Mouse (Mus musculus) urinary bladder, adult 18-20 months (tissue): Measurements from ENCODE around the gene Zbtb41.

Experiments used
- DNase-seq, 2 experiments: peaks; one replicate each; pipeline ENCODE4 v3.0.0; 2022; ENCODE audit warnings: low spot score in 2 of 2, mixed read lengths in 2 of 2

The Zbtb41 gene

DNA sequence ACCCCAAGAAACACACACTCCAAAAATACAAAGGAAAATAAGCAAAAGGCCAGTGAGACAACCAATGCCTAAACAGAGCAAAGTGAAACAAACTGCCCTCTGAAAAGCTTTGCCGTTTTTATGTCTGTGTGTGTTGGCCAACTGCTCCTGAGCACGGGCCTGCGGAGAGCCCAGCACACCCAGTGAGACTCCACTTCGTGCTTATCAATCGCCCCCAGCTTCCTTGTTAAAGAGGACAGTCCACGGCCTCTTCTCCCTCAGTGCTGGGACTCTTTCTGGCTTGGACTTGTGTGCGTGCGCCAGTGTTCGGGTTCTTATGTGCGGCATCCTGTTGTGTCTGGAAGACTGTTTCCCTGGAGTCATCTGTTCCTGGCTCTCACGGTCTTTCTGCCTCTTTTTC is 43.8 kb downstream of the Zbtb41 start:
- no peak for DNase-seq

DNA sequence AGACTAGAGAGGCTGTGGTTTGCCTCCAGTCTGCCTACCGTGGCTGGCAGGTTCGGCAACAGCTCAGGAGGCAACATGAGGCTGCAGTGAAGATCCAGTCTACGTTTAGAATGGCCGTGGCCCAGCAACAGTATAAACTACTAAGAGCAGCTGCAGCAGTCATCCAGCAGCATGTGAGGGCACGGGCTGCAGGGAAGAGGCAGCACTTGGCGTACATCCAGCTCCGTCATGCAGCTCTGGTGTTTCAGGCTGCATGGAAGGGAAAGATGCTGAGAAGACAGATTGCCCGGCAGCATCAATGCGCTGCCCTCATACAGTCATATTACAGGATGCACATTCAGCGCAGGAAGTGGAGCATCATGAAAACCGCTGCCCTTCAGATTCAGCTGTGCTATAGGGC is 56.8 kb downstream of the Zbtb41 start:
- no peak for DNase-seq

DNA sequence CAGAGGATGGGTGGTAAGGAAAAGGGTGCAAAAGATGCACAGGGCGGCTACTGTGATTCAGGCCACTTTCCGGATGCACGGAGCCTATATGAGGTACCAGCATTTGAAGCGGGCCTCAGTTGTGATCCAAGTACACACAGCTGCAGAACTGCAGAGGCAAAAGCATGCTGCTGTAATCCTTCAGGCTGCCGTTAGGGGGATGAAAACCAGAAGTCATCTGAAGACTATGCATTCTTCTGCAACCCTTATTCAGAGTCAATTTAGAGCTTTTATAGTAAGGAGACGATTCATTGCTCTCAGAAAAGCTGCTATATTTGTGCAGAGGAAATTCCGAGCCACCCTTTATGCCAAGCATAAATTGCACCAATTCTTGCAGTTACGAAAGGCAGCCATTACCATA is 58.2 kb downstream of the Zbtb41 start:
- no peak for DNase-seq

DNA sequence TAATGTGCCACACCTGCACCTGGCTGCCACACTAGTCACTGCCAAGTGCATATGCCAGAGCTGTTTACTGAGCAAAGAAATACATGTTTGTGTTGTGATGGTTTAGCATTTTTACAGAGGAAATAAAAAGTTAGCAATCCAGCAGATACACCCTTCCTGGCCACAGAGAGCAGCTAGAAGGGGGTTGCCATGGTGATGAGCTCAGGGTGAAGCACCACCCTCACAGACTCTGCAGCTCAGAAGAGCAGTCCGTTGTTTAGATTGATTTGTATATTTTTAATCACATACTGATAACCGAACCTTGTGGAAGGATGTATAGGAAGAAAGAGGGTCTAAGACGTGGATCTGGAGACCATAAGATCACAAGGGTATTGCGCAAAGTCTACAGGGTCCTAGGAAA is 59.1 kb downstream of the Zbtb41 start:
- no peak for DNase-seq

DNA sequence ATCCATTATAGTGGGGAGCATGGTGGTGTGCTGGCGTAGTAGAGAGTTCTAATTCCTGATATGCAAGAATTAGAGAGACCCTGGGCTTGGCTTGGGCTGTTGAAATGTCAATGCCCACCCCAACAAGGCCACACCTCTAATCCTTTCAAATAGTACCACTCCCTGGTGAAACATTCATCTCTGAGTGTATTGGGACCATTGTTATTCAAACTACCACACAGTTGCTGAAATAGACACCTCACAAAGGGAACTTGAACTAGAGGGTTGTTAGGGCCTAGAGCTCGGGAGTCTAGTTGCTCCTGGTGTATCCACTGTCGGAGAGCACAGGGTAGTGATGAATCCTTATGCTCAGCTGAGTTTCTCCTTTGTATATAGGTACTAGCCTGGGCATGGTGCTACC is 72.5 kb downstream of the Zbtb41 start:
- DNase-seq = no peak

DNA sequence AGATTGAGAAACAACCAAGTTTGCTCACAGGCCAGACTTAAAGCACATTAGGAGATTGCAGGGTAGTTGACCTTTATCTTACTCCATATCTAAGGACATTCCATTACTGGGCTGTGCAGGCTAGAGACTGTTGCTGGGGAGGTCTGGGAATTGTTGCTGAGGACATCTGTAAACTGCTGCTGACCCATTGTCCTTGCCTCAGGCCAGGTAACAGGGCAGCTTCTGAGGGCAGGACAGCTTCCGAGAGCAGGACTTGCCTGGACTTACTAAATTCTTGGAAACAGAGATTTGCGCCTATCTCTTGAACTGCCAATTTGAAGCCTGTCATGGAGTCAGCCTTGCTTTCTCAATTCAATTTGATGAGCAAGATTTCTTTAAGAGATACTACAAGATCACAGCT is 73.3 kb downstream of the Zbtb41 start:
- DNase-seq = no peak

DNA sequence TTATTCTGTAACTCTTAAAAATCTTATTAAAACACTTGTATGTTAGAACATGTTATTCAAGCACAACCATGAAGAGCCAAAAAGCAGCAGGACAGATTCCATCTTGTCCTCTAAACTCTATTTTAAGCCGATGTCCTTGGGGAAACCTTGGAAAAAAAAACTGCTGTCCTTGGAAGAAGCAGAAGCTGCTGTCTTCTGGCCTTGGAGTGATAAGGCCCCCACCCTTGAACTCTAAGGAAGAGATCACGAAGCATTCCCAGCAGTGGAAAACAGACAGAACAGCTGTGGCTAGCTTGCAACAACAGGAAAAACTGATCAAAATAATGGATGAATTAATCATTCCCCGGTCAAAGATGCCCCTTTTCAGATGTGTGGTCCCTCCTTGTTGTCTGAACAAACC is 74.1 kb downstream of the Zbtb41 start:
- no peak for DNase-seq

DNA sequence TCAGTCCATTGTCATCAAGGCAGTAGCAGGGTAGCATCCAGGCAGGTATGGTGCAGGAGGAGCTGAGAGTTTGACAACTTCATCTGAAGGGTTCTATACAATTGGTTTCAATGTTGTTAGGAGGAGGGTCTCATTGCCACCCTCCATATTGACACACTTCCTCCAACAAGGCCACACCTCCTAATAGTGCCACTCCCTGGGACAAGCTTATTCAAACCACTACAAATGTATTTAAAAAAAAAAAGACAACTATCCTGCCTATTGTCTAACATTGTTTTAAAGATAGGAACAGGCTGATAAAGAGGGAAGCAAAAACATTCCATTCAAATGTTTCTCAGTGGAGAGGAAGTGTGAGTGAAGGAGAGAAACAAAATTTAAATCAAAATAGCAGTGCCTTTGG is 77.7 kb downstream of the Zbtb41 start:
- DNase-seq = no peak

DNA sequence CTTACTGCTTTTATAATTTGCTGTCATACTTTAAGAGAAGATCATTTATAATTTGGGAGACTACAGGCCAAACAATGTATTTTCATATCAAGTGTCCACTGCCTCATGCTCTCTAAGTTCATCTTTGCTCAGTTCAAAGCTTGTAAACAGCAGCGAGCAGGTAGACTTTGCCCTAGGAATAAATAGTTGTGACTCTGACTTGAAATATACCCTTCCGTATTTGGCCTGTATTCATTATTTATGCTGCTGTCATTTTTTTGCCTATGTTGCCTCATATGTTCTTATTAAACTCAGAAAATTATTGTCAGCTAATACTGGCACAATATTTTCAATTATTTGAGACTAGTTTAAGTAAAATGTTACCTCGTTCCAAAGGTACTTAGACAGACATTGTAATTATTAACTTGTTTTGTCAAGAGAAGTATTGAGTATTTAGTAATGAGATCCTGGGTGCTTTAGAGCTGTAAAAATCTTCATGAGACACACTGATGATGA is 79.2 kb downstream of the Zbtb41 start, which contains the start of gene F13b:
F13b (plus strand) TSS at position 445 of the 495 bp plus-strand sequence.
- no peak for DNase-seq
